Mouse (Mus musculus): ENCODE results near the gene Pcnt. TPM values are rescaled to one million over a fixed set of nuclear protein-coding genes. Genes with fewer than 3 reads are reported as not detected.

Pcnt gene
- 35.6 and 38.0 TPM in 2 replicates for polyA plus RNA-seq (2012; rRNA removed)

DNA sequence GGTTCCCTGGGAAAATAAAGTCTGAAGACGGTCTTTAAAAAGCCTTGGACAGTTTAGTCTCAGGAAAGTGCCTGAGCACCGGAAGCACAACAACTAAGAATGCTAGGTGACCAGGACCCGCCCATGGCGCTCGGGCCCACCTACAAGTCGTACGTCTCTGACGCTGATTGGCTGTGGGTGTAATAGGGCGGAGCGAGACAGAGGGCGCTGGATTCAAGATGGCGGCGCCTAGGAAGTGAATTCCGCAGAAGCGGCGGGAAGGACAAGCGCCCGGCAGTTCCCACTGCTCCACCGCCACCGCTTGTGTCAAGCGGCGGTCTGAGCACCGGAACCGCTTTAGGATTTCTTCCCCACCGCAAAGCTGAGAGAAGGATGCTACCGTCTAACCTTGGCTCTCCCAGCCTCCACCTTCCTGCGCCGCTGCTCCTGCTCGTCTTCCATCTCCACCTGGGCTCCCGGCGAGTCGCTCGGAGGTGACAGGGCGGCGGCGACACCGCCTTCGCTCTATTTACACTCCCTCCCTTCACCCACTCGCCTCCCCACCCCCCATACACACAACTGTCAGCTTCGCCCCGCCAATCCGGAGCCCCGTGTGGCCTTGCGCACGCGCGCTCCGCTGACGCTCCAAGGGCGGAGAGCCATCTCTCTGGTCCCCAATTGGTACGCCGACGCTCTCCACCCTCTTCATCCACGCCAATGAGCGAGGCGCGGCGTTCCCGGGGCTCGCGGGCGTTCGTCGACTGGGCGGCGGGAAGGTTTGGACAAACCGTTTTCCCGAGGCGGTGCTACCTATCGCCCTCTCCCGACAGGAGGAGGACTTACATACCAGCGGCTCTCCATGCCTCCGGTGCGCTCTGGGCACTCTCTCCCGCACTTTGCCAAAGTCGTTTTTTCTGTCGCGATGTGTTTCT lies at the start of gene Pcnt:
Gene Pcnt (minus strand): TSS at position 609 of the 911 bp plus-strand sequence.
- TF ChIP-seq POLR2A (IDR thresholded peaks at IDR 0.05; ENCODE audit: borderline replicate concordance, extremely low read depth, low read depth, low read length) (peak; percentile 71; the same call in 1 of the 2 replicates), CTCF (IDR thresholded peaks at IDR 0.05; ENCODE audit: insufficient read depth, low read length) (peak; percentile 71)
- peak; percentile 97 for DNase-seq
- WGBS = under 1% methylated on average over 78 of the region's 78 CpGs
- H3K4me1 ChIP-seq (ENCODE audit: control insufficient read depth, insufficient read depth, low read length) = peaks cover 18% of the 10 kb centered on the region
- H3K4me3 ChIP-seq (replicated peaks; ENCODE audit: extremely low read depth, low read depth, low read length) = peak within 1 kb of the TSS; percentile 87

DNA sequence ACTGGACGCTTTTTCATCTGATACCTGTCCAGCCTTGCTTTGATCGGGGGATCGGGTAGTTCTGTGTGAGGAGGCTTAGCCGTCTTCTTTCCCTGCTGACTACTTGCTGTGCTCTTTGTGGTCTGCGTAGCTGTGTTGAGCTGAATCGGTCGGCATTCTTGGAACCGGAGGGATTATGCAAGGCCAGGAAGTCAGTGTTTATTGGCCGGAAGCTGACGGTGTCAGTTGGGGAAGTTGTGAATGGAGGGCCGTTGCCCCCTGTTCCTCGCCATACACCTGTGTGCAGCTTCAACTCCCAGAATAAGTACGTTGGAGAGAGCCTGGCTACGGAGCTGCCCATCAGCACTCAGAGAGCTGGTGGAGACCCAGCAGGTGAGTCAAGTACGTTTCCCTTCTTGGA lies 46.6 kb upstream of the Pcnt start:
- 57% methylated on average over 15 of the region's 15 CpGs for WGBS
- H3K4me1 ChIP-seq (ENCODE audit: control insufficient read depth, insufficient read depth, low read length) = no peaks in the 10 kb centered on the region
- no peak for DNase-seq
- TF ChIP-seq POLR2A (IDR thresholded peaks at IDR 0.05; ENCODE audit: borderline replicate concordance, extremely low read depth, low read depth, low read length) (no peak), CTCF (IDR thresholded peaks at IDR 0.05; ENCODE audit: insufficient read depth, low read length) (no peak)
- H3K4me3 ChIP-seq (replicated peaks; ENCODE audit: extremely low read depth, low read depth, low read length) = no peak overlapping the region

DNA sequence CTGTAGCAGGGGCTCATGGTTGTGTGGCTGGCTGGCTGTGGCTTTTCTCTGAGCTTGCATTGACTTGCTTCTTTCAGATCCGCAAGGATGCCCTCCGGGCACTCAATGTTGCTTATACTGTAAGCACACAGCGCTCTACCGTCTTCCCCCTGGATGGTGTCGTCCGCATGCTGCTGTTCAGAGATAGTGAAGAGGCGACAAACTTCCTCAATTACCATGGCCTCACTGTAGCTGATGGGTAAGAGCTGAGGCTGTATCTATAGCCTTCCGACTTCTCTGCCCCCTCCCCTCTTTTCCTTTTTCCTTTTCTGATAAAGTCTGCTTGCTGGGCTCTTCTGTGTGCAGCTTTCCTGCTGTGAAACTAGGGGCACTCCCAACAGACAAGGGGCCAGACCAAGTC lies 45.7 kb upstream of the Pcnt start:
- no peak for DNase-seq
- 91% methylated on average over 8 of the region's 8 CpGs for WGBS
- Histone ChIP-seq H3K4me1 (ENCODE audit: control insufficient read depth, insufficient read depth, low read length) (no peaks in the 10 kb centered on the region), H3K4me3 (replicated peaks; ENCODE audit: extremely low read depth, low read depth, low read length) (no peak overlapping the region)
- no peak for TF ChIP-seq CTCF (IDR thresholded peaks at IDR 0.05; ENCODE audit: insufficient read depth, low read length)
- TF ChIP-seq POLR2A (IDR thresholded peaks at IDR 0.05; ENCODE audit: borderline replicate concordance, extremely low read depth, low read depth, low read length) = no peak

DNA sequence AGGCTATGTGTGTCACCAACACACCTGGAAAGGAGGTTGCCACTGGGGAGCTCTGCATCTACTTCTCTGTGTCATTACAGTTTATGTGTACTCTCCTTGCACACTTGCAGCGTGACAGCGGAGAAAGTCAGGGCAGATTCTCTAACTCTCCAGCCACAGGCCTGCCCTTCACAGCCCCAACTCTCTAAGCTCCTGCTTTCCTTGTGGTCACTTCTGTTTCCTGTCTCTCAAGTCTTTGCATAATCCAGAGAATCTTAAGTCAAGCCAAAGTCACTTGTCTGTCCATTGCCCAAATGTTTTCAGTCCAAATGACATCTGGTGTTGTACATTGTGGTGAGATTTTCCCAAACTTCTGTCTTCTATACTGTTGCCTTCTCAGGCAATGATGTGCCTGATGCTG lies 43.7 kb upstream of the Pcnt start:
- WGBS = 95% methylated on average over 2 of the region's 2 CpGs
- no peak for DNase-seq
- TF ChIP-seq CTCF (IDR thresholded peaks at IDR 0.05; ENCODE audit: insufficient read depth, low read length) (no peak), POLR2A (IDR thresholded peaks at IDR 0.05; ENCODE audit: borderline replicate concordance, extremely low read depth, low read depth, low read length) (no peak)
- no peak overlapping the region for H3K4me3 ChIP-seq (replicated peaks; ENCODE audit: extremely low read depth, low read depth, low read length)
- no peaks in the 10 kb centered on the region for H3K4me1 ChIP-seq (ENCODE audit: control insufficient read depth, insufficient read depth, low read length)

DNA sequence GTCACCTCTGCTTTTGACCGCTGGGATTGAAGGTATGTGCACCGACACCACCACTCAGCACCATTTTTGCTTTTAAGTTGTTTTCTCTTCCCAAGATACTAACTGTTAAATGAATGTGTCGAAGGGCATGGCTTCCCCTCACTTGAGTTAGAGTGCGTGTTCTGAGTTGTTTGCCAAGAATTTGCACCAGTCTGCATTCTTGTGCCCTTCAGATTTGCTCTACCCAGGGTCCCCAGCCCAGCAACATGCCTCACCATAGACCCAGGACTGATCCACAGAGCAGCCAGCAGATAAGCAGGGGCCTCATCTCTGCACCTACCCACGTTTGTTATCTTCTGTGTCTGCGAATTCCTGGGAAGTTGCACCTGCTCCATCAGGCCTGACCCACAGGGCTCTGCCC lies 38.9 kb upstream of the Pcnt start:
- no peak for TF ChIP-seq POLR2A (IDR thresholded peaks at IDR 0.05; ENCODE audit: borderline replicate concordance, extremely low read depth, low read depth, low read length)
- TF ChIP-seq CTCF (IDR thresholded peaks at IDR 0.05; ENCODE audit: insufficient read depth, low read length) = no peak
- no peaks in the 10 kb centered on the region for H3K4me1 ChIP-seq (ENCODE audit: control insufficient read depth, insufficient read depth, low read length)
- 75% methylated on average over 6 of the region's 6 CpGs for WGBS
- DNase-seq = no peak
- H3K4me3 ChIP-seq (replicated peaks; ENCODE audit: extremely low read depth, low read depth, low read length) = no peak overlapping the region

DNA sequence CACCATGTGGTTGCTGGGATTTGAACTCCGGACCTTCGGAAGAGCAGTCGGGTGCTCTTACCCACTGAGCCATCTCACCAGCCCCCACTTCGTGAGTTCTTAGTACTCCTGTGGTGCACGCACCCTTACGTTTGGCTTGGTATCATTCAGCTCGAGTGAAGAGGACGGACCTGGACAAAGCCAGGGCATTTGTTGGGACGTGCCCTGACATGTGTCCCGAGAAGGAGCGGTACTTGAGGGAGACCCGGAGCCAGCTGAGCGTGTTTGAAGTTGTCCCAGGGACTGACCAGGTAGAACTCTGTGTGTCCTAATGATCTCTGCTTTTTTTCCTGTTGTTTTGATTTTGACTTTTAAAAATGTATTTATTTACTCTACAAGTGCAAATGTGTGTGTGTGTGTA lies 38.3 kb upstream of the Pcnt start:
- TF ChIP-seq CTCF (IDR thresholded peaks at IDR 0.05; ENCODE audit: insufficient read depth, low read length) = no peak
- TF ChIP-seq POLR2A (IDR thresholded peaks at IDR 0.05; ENCODE audit: borderline replicate concordance, extremely low read depth, low read depth, low read length) = no peak
- Histone ChIP-seq H3K4me1 (ENCODE audit: control insufficient read depth, insufficient read depth, low read length) (no peaks in the 10 kb centered on the region), H3K4me3 (replicated peaks; ENCODE audit: extremely low read depth, low read depth, low read length) (no peak overlapping the region)
- 90% methylated on average over 13 of the region's 13 CpGs for WGBS
- DNase-seq = no peak

DNA sequence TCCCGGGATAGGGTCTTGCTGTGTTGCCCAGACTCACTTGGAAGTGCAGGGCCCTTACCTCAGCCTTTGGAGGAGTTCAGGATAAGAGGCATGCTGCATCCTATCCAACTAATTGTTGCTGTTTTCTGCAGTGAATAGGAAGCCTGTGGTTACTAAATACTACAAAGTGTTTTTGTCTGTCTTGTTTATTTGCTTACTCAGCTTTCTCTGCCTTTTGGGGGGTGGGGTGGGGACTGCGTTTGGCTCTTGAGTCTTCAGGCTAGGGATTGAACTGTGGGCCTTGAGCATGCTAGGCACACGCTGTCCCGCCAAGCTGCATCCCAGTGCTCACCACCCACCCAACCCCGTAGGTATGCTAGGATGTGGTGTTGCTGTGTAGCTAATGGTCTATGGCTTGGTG lies 31.2 kb upstream of the Pcnt start:
- 85% methylated on average over 5 of the region's 5 CpGs for WGBS
- TF ChIP-seq CTCF (IDR thresholded peaks at IDR 0.05; ENCODE audit: insufficient read depth, low read length) = no peak
- H3K4me3 ChIP-seq (replicated peaks; ENCODE audit: extremely low read depth, low read depth, low read length) = no peak overlapping the region
- DNase-seq = no peak
- H3K4me1 ChIP-seq (ENCODE audit: control insufficient read depth, insufficient read depth, low read length) = peaks cover 4% of the 10 kb centered on the region; the same call in 1 of the 2 replicates

DNA sequence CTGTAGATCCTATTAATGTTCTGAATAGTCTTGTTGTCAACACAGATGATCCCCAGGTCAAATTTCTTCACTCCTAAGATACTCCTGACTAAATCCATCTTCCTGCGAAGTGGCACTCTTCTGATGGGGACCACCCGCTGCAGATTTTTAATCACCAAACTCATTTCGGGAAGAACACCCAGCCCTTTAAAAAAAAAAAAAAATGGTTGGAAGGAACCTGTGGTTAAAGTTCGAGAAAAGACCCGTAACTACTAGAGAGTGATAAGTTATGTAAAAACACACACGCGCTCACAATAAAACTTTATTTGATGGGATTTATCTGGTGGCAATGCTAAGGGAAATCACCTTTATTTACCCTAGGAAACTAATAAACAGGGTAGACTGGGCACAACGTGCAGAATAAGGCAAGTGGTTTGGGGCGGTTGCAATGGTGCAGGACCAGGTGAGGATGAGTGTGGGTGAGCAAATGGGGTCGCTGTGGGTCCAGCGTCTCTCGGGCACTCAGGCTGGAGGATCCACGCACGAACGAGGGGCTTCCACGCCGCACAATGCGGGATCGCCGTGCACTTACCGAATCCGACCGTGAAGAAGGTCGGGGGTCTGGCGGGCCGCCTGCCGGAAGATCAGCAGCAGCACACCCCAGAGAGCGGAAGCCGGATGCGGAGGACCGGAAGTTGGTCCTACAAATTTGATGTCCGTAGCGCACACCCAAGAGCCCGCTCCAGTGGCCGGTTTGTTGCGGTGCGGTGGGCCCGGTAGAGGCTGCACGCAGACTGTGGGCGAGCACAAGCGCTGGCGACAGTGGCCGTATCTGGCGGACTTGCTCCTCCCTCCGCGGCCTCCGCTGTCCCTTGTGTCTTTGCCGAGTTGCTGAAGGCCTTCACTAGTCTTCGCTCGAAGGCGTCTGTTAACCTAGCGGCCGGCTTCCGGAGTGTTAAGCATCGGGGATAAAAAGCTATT lies 25.9 kb upstream of the Pcnt start, which contains the start of the genes Mcm3ap and Ybey:
Gene Mcm3ap (plus strand): TSS at position 725 of the 960 bp plus-strand sequence.
Gene Ybey (minus strand): TSS at position 912 of the 960 bp plus-strand sequence.
- under 1% methylated on average over 55 of the region's 55 CpGs for WGBS
- DNase-seq = peak; percentile 86
- TF ChIP-seq POLR2A (IDR thresholded peaks at IDR 0.05; ENCODE audit: borderline replicate concordance, extremely low read depth, low read depth, low read length) = peak; percentile 67
- no peak for TF ChIP-seq CTCF (IDR thresholded peaks at IDR 0.05; ENCODE audit: insufficient read depth, low read length)

DNA sequence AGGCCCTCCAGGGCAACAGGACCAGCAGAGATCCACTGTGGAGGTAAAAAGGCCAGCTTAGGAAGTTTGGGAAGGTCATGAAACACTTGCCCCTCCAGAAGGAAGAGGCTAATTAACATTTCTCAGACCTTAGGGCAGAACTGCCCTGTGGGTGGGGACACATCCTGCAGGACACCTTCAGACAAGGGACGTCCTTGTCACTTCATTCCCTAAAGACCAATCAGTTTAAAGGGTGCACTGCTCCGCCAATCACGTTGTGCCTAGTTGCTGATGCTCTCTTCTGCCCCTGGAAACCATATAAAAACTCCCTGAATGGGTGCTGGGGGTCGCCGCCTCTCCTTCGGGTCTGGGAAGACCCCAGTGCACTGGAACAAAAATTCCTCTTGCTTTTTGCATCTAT lies 20.1 kb upstream of the Pcnt start:
- TF ChIP-seq POLR2A (IDR thresholded peaks at IDR 0.05; ENCODE audit: borderline replicate concordance, extremely low read depth, low read depth, low read length) (no peak), CTCF (IDR thresholded peaks at IDR 0.05; ENCODE audit: insufficient read depth, low read length) (no peak)
- no peaks in the 10 kb centered on the region for H3K4me1 ChIP-seq (ENCODE audit: control insufficient read depth, insufficient read depth, low read length)
- H3K4me3 ChIP-seq (replicated peaks; ENCODE audit: extremely low read depth, low read depth, low read length) = no peak overlapping the region
- no peak for DNase-seq
- 87% methylated on average over 6 of the region's 6 CpGs for WGBS

More for the DNA sequence above, 25.9 kb upstream of the Pcnt start, which contains the start of the genes Mcm3ap and Ybey:
- Histone ChIP-seq H3K4me3 (replicated peaks; ENCODE audit: extremely low read depth, low read depth, low read length) (peak within 1 kb of the TSS; percentile 81), H3K4me1 (ENCODE audit: control insufficient read depth, insufficient read depth, low read length) (peaks cover 4% of the 10 kb centered on the region; the same call in 1 of the 2 replicates)

Measured in lung, adult 2 months (tissue).